Mouse (Mus musculus) limb, embryonic 12.5 days (tissue): ENCODE measurements around the gene a. TPM values are rescaled to one million over a fixed set of nuclear protein-coding genes. Genes with fewer than 3 reads are reported as not detected.
"Not testable (repeated sequence)": the region's sequence is repeated elsewhere in the genome, so short reads cannot be mapped to it uniquely, and the experiment has no call there.

Experiments
- ATAC-seq: fragments of 200-750 bp; cut with Nextera tagmentation; 2 replicates; pipeline ENCODE4 v1.8.0; 2017; ENCODE audit warnings: low read depth, moderate TSS enrichment; ENCODE audit not compliant: insufficient number of reproducible peaks, insufficient read depth, low FRiP score, low TSS enrichment
- H3K27ac ChIP-seq: fragments of 300-500 bp; sonication (generic); 2 replicates; pipeline ENCODE4 v1.5.1; 2016; ENCODE audit warnings: mild to moderate bottlenecking, moderate library complexity
- H3K27me3 ChIP-seq: fragments of 300-500 bp; sonication (generic); 2 replicates; pipeline ENCODE4 v1.6.1; 2016; ENCODE audit warnings: mild to moderate bottlenecking, moderate library complexity
- H3K36me3 ChIP-seq: fragments of 300-500 bp; sonication (generic); 2 replicates; pipeline ENCODE4 v1.6.1; 2016; ENCODE audit warnings: mild to moderate bottlenecking, moderate library complexity
- H3K4me1 ChIP-seq: fragments of 300-500 bp; sonication (generic); replicated peaks from 2 replicates; pipeline ENCODE4 v1.6.1; 2016
- H3K4me2 ChIP-seq: fragments of 300-500 bp; sonication (generic); 2 replicates; pipeline ENCODE4 v1.6.1; 2016; ENCODE audit warnings: mild to moderate bottlenecking, moderate library complexity
- H3K4me3 ChIP-seq: fragments of 300-500 bp; sonication (generic); replicated peaks from 2 replicates; pipeline ENCODE4 v1.5.1; 2016; ENCODE audit warnings: mild to moderate bottlenecking
- H3K9ac ChIP-seq: fragments of 300-500 bp; sonication (generic); replicated peaks from 2 replicates; pipeline ENCODE4 v1.6.1; 2016; ENCODE audit warnings: mild to moderate bottlenecking, moderate library complexity
- H3K9me3 ChIP-seq: fragments of 300-500 bp; sonication (generic); 2 replicates; pipeline ENCODE4 v1.6.1; 2016; ENCODE audit warnings: mild to moderate bottlenecking, moderate library complexity
- WGBS: fragments of 180-500 bp; shearing (Covaris S2); methylation state at CpG from one replicate; pipeline ENCODE4 v1.1.7; 2016; 5-methylcytosine and 5-hydroxymethylcytosine counted together
- polyA plus RNA-seq: library from polyadenylated mRNA; unstranded; fragments of >200 nt; fragmentation: Nextera tagmentation; extraction: Ambion mirVana; gene quantifications from 2 replicates; pipeline ENCODE4 v1.2.1, GENCODE M21; 2016

a gene
- polyA plus RNA-seq, 1 experiment from 2014 or later = 10.9 TPM

GRCm38 (mm10) chr2:155039956-155040355 is 248.8 kb downstream of the a start:
- ATAC-seq = no peak
- no peak overlapping the region for H3K4me3 ChIP-seq
- H3K9ac ChIP-seq = no peak overlapping the region
- no peaks in the 10 kb centered on the region for H3K9me3 ChIP-seq
- no peak overlapping the region for H3K4me2 ChIP-seq
- H3K27ac ChIP-seq = no peak overlapping the region
- H3K4me1 ChIP-seq = no peaks in the 10 kb centered on the region
- 71% methylated on average over 4 of the region's 4 CpGs for WGBS
- no peaks in the 10 kb centered on the region for H3K27me3 ChIP-seq
- H3K36me3 ChIP-seq = no peaks in the 10 kb centered on the region

- no peak overlapping the region for H3K27ac ChIP-seq
- no peaks in the 10 kb centered on the region for H3K36me3 ChIP-seq
- ATAC-seq = no peak
- H3K9me3 ChIP-seq = no peaks in the 10 kb centered on the region
- no peaks in the 10 kb centered on the region for H3K27me3 ChIP-seq
- 68% methylated on average over 3 of the region's 3 CpGs for WGBS
- no peak overlapping the region for H3K9ac ChIP-seq
- peaks cover 11% of the 10 kb centered on the region for H3K4me1 ChIP-seq
- no peak overlapping the region for H3K4me3 ChIP-seq
- H3K4me2 ChIP-seq = no peak overlapping the region
Observed at GRCm38 (mm10) chr2:155044542-155044941, 253.3 kb downstream of the a start.

- no peak for ATAC-seq
- WGBS = 85% methylated on average over 3 of the region's 3 CpGs
- no peaks in the 10 kb centered on the region for H3K9me3 ChIP-seq
Observed at GRCm38 (mm10) chr2:155045075-155045474, 253.9 kb downstream of the a start.

GRCm38 (mm10) chr2:155046803-155047202 is 255.6 kb downstream of the a start:
- no peaks in the 10 kb centered on the region for H3K36me3 ChIP-seq

More at GRCm38 (mm10) chr2:155045075-155045474, 253.9 kb downstream of the a start:
- H3K27me3 ChIP-seq = no peaks in the 10 kb centered on the region
- peaks cover 13% of the 10 kb centered on the region for H3K4me1 ChIP-seq
- H3K4me2 ChIP-seq = no peak overlapping the region
- no peaks in the 10 kb centered on the region for H3K36me3 ChIP-seq
- H3K9ac ChIP-seq = no peak overlapping the region
- H3K27ac ChIP-seq = no peak overlapping the region
- no peak overlapping the region for H3K4me3 ChIP-seq

GRCm38 (mm10) chr2:155047452-155048178 is 256.4 kb downstream of the a start:
- H3K27me3 ChIP-seq = no peaks in the 10 kb centered on the region
- H3K4me3 ChIP-seq = peak overlapping the region; percentile 12; the same call in 1 of the 2 replicates
- no peaks in the 10 kb centered on the region for H3K9me3 ChIP-seq
- H3K36me3 ChIP-seq = no peaks in the 10 kb centered on the region
- 19% methylated on average over 7 of the region's 7 CpGs for WGBS
- ATAC-seq = no peak
- peak overlapping the region; percentile 87 for H3K27ac ChIP-seq
- peak overlapping the region; percentile 40 for H3K4me2 ChIP-seq
- H3K9ac ChIP-seq = no peak overlapping the region; the same call in 1 of the 2 replicates
- peaks cover 25% of the 10 kb centered on the region for H3K4me1 ChIP-seq

More at GRCm38 (mm10) chr2:155046803-155047202, 255.6 kb downstream of the a start:
- Histone ChIP-seq H3K9ac (no peak overlapping the region), H3K27me3 (no peaks in the 10 kb centered on the region), H3K9me3 (no peaks in the 10 kb centered on the region), H3K4me1 (peaks cover 23% of the 10 kb centered on the region), H3K4me3 (no peak overlapping the region), H3K27ac (no peak overlapping the region), H3K4me2 (no peak overlapping the region)
- no peak for ATAC-seq
- WGBS = 92% methylated on average over 2 of the region's 2 CpGs

GRCm38 (mm10) chr2:155050108-155050503 is 258.9 kb downstream of the a start:
- Histone ChIP-seq H3K4me2 (peak overlapping the region; percentile 68), H3K9me3 (no peaks in the 10 kb centered on the region), H3K4me3 (peak overlapping the region; percentile 55), H3K36me3 (no peaks in the 10 kb centered on the region), H3K27me3 (no peaks in the 10 kb centered on the region), H3K9ac (peak overlapping the region; percentile 44; the same call in 1 of the 2 replicates), H3K27ac (peak overlapping the region; percentile 88), H3K4me1 (peaks cover 34% of the 10 kb centered on the region)
- 20% methylated on average over 5 of the region's 5 CpGs for WGBS
- ATAC-seq = no peak

- WGBS = 1% methylated on average over 45 of the region's 45 CpGs
- Histone ChIP-seq H3K4me3 (peak overlapping the region; percentile 55), H3K9me3 (no peaks in the 10 kb centered on the region), H3K36me3 (no peaks in the 10 kb centered on the region), H3K9ac (peak overlapping the region; percentile 44), H3K4me2 (peak overlapping the region; percentile 68), H3K27ac (peak overlapping the region; percentile 88), H3K27me3 (no peaks in the 10 kb centered on the region), H3K4me1 (peaks cover 38% of the 10 kb centered on the region)
- peak; percentile 85 for ATAC-seq
Observed at GRCm38 (mm10) chr2:155050504-155051236, 259.5 kb downstream of the a start.

- Histone ChIP-seq H3K36me3 (no peaks in the 10 kb centered on the region), H3K4me1 (peaks cover 38% of the 10 kb centered on the region), H3K4me2 (peak overlapping the region; percentile 68), H3K27ac (peak overlapping the region; percentile 88), H3K27me3 (no peaks in the 10 kb centered on the region), H3K9me3 (no peaks in the 10 kb centered on the region), H3K4me3 (peak overlapping the region; percentile 55), H3K9ac (peak overlapping the region; percentile 42; the same call in 1 of the 2 replicates)
- WGBS = 26% methylated on average over 9 of the region's 9 CpGs
- ATAC-seq = no peak
Observed at GRCm38 (mm10) chr2:155051622-155052351, 260.6 kb downstream of the a start.

- H3K4me3 ChIP-seq = no peak overlapping the region
- 46% methylated on average over 2 of the region's 2 CpGs for WGBS
Observed at GRCm38 (mm10) chr2:155052681-155053080, 261.5 kb downstream of the a start.

GRCm38 (mm10) chr2:155053512-155053911 is 262.3 kb downstream of the a start:
- not testable (repeated sequence) for H3K9ac ChIP-seq, H3K27ac ChIP-seq, H3K27me3 ChIP-seq, ATAC-seq, H3K9me3 ChIP-seq, H3K36me3 ChIP-seq, H3K4me2 ChIP-seq, H3K4me3 ChIP-seq
- 92% methylated on average over 8 of the region's 8 CpGs for WGBS
- H3K4me1 ChIP-seq = peaks cover 27% of the 10 kb centered on the region

More at GRCm38 (mm10) chr2:155052681-155053080, 261.5 kb downstream of the a start:
- peak overlapping the region; percentile 13; the same call in 1 of the 2 replicates for H3K27ac ChIP-seq
- H3K4me2 ChIP-seq = no peak overlapping the region
- no peaks in the 10 kb centered on the region for H3K9me3 ChIP-seq
- H3K9ac ChIP-seq = no peak overlapping the region
- H3K27me3 ChIP-seq = no peaks in the 10 kb centered on the region
- no peaks in the 10 kb centered on the region for H3K36me3 ChIP-seq
- H3K4me1 ChIP-seq = peaks cover 32% of the 10 kb centered on the region
- ATAC-seq = no peak

- Histone ChIP-seq H3K9me3 (no peaks in the 10 kb centered on the region), H3K4me1 (peaks cover 27% of the 10 kb centered on the region), H3K27ac (no peak overlapping the region), H3K4me3 (no peak overlapping the region), H3K4me2 (no peak overlapping the region), H3K36me3 (peaks cover 8% of the 10 kb centered on the region), H3K27me3 (no peaks in the 10 kb centered on the region), H3K9ac (no peak overlapping the region)
- no peak for ATAC-seq
- WGBS = 23% methylated on average over 3 of the region's 3 CpGs
Observed at GRCm38 (mm10) chr2:155054672-155055071, 263.5 kb downstream of the a start.
